Mouse (Mus musculus) olfactory bulb, adult 2 months (tissue): Measurements from ENCODE around the gene Abcg8.

Experiments
- CTCF ChIP-seq: fragments of 200-500 bp; IDR thresholded peaks from 2 replicates; pipeline ENCODE4 v1.5.1; 2012; ENCODE audit warnings: low read depth, mild to moderate bottlenecking, low read length, moderate library complexity; ENCODE audit not compliant: insufficient read depth
- POLR2A ChIP-seq: fragments of 200-500 bp; IDR thresholded peaks from 2 replicates; pipeline ENCODE4 v1.6.1; 2012; ENCODE audit warnings: mild to moderate bottlenecking, low read depth, low read length, moderate library complexity; ENCODE audit not compliant: insufficient read depth

GRCm38 (mm10) chr17:84636328-84636727, 39.8 kb upstream of the Abcg8 start:
- TF ChIP-seq POLR2A (no peak), CTCF (no peak)
